16 mouse cellular contexts compared by ENCODE assay signal in genomic region chr5:137051914-137052505, GRCm38 (mm10). TPM values are rescaled to one million over a fixed set of nuclear protein-coding genes. Genes with fewer than 3 reads are reported as not detected.
A peak's percentile ranks its signal among the peaks of the same experiment; 100 is the strongest.
DNase-seq lines count a peak whose midpoint lies in the region; ATAC-seq and TF ChIP-seq lines count a peak whose summit lies in the region.
"Had no signal": no experiment of that assay in that cellular context is flagged by ENCODE, and none has a peak within 500 bp of the region (broad histone marks: within the 10 kb centered on the region; RNA-seq: fewer than 3 reads in every experiment).

No protein-coding gene starts in this region.

- H3K9ac ChIP-seq in kidney, postnatal 0 days (ENCODE audit: low read depth, low read length), result no peak overlapping the region
- no peak overlapping the region for H3K9ac ChIP-seq in kidney, embryonic 14.5 days (ENCODE audit: low read depth, low read length)
- H3K9ac ChIP-seq in intestine, postnatal 0 days (ENCODE audit: low read depth, low read length), result no peak overlapping the region
- no peak overlapping the region for H3K9ac ChIP-seq in forebrain, postnatal 0 days
- H3K9ac ChIP-seq: heart, embryonic 15.5 days; hindbrain, embryonic 14.5 days; neural tube, embryonic 13.5 days had no signal

- ATAC-seq in kidney, postnatal 0 days (replicated peaks; ENCODE audit: low FRiP score, low read depth), result 0 out of 2 replicates have a peak, but pooled peaks have one; percentile 25
- no peak for ATAC-seq in kidney, embryonic 14.5 days (ENCODE audit: low FRiP score, low TSS enrichment)
- ATAC-seq in intestine, postnatal 0 days, result peak; percentile 73
- ATAC-seq in forebrain, postnatal 0 days, result no peak

- WGBS in kidney, postnatal 0 days, result 76% methylated on average over 5 of the region's 5 CpGs
- WGBS in kidney, embryonic 14.5 days, result 83% methylated on average over 5 of the region's 5 CpGs
- WGBS in intestine, postnatal 0 days, result 51% methylated on average over 5 of the region's 5 CpGs
- 88% methylated on average over 5 of the region's 5 CpGs for WGBS in forebrain, postnatal 0 days

- no peak for DNase-seq in kidney, postnatal 0 days (ENCODE audit: low spot score)
- peak; percentile 81 for DNase-seq in right cerebral cortex, adult 18-20 months
- DNase-seq in right cerebral cortex, postnatal 14 days, result no peak
- peak; percentile 79 for DNase-seq in yolk sac, embryonic 10.5 days (ENCODE audit: low spot score)
- DNase-seq in lung, postnatal 36 days, result no peak
- DNase-seq in forebrain, postnatal 0 days, result no peak
- DNase-seq: cerebellum, adult 18-20 months; gastrocnemius, postnatal 25 days; midbrain, embryonic 14.5 days; thymus, postnatal 4 days had no signal

- no peak for TF ChIP-seq CTCF in kidney, postnatal 0 days (IDR thresholded peaks at IDR 0.05; ENCODE audit: low read depth)
- TF ChIP-seq CTCF in intestine, postnatal 0 days (IDR thresholded peaks at IDR 0.05; ENCODE audit: low read depth), result no peak
- TF ChIP-seq CTCF in forebrain, postnatal 0 days (IDR thresholded peaks at IDR 0.05; ENCODE audit: low read depth), result no peak

- no peaks in the 10 kb centered on the region for H3K36me3 ChIP-seq in kidney, postnatal 0 days (ENCODE audit: insufficient read depth, low read length)
- no peaks in the 10 kb centered on the region for H3K36me3 ChIP-seq in kidney, embryonic 14.5 days (ENCODE audit: control insufficient read depth, insufficient read depth, low read length)
- no peaks in the 10 kb centered on the region for H3K36me3 ChIP-seq in intestine, postnatal 0 days (ENCODE audit: control insufficient read depth, insufficient read depth)
- no peaks in the 10 kb centered on the region for H3K36me3 ChIP-seq in forebrain, postnatal 0 days (ENCODE audit: insufficient read depth)
- H3K36me3 ChIP-seq: heart, embryonic 15.5 days; neural tube, embryonic 13.5 days had no signal

- H3K27ac ChIP-seq in kidney, postnatal 0 days, result no peak overlapping the region
- H3K27ac ChIP-seq in kidney, embryonic 14.5 days (ENCODE audit: low read depth, low read length), result no peak overlapping the region
- 0 out of 2 replicates have a peak overlapping the region, but pooled peaks have one; percentile 28 for H3K27ac ChIP-seq in intestine, postnatal 0 days (ENCODE audit: low read depth, low read length)
- H3K27ac ChIP-seq in forebrain, postnatal 0 days (ENCODE audit: low read depth, low read length), result no peak overlapping the region
- H3K27ac ChIP-seq: heart, embryonic 15.5 days; hindbrain, embryonic 14.5 days; neural tube, embryonic 13.5 days had no signal

- no peaks in the 10 kb centered on the region for H3K4me1 ChIP-seq in kidney, postnatal 0 days (replicated peaks; ENCODE audit: insufficient read depth, low read length)
- H3K4me1 ChIP-seq in kidney, embryonic 14.5 days (ENCODE audit: control insufficient read depth, insufficient read depth, low read length), result no peaks in the 10 kb centered on the region
- 0 out of 2 replicates have a peak, but pooled peaks cover 2% of the 10 kb centered on the region for H3K4me1 ChIP-seq in intestine, postnatal 0 days (replicated peaks; ENCODE audit: control insufficient read depth, insufficient read depth, low read length)
- H3K4me1 ChIP-seq in forebrain, postnatal 0 days (ENCODE audit: insufficient read depth), result no peaks in the 10 kb centered on the region
- H3K4me1 ChIP-seq: heart, embryonic 15.5 days had no signal

- no peaks in the 10 kb centered on the region for H3K9me3 ChIP-seq in kidney, postnatal 0 days (replicated peaks; ENCODE audit: low read length)
- no peaks in the 10 kb centered on the region for H3K9me3 ChIP-seq in kidney, embryonic 14.5 days (ENCODE audit: control insufficient read depth, low read length)
- no peaks in the 10 kb centered on the region for H3K9me3 ChIP-seq in intestine, postnatal 0 days (ENCODE audit: control insufficient read depth)
- no peaks in the 10 kb centered on the region for H3K9me3 ChIP-seq in forebrain, postnatal 0 days (ENCODE audit: low read length)
- H3K9me3 ChIP-seq: heart, embryonic 15.5 days; neural tube, embryonic 13.5 days had no signal

- H3K4me3 ChIP-seq in kidney, postnatal 0 days (replicated peaks; ENCODE audit: low read depth, low read length), result no peak overlapping the region
- no peak overlapping the region for H3K4me3 ChIP-seq in kidney, embryonic 14.5 days (ENCODE audit: low read length)
- no peak overlapping the region for H3K4me3 ChIP-seq in intestine, postnatal 0 days (ENCODE audit: low read depth, low read length)
- H3K4me3 ChIP-seq in forebrain, postnatal 0 days (ENCODE audit: low read depth, low read length), result no peak overlapping the region
- H3K4me3 ChIP-seq: heart, embryonic 15.5 days; neural tube, embryonic 13.5 days had no signal

- H3K4me2 ChIP-seq in kidney, postnatal 0 days (ENCODE audit: low read length), result no peak overlapping the region
- no peak overlapping the region for H3K4me2 ChIP-seq in kidney, embryonic 14.5 days (replicated peaks; ENCODE audit: low read depth, low read length)
- H3K4me2 ChIP-seq in intestine, postnatal 0 days (replicated peaks; ENCODE audit: low read depth), result no peak overlapping the region
- H3K4me2 ChIP-seq in forebrain, postnatal 0 days (ENCODE audit: low read depth), result no peak overlapping the region
- H3K4me2 ChIP-seq: heart, embryonic 15.5 days; hindbrain, embryonic 14.5 days; neural tube, embryonic 13.5 days had no signal

- no peaks in the 10 kb centered on the region for H3K27me3 ChIP-seq in kidney, postnatal 0 days (ENCODE audit: insufficient read depth, low read length)
- no peaks in the 10 kb centered on the region for H3K27me3 ChIP-seq in kidney, embryonic 14.5 days (ENCODE audit: control insufficient read depth, insufficient read depth, low read length)
- no peaks in the 10 kb centered on the region for H3K27me3 ChIP-seq in intestine, postnatal 0 days (replicated peaks; ENCODE audit: control insufficient read depth, insufficient read depth, low read length)
- H3K27me3 ChIP-seq in forebrain, postnatal 0 days (ENCODE audit: insufficient read depth, low read length), result no peaks in the 10 kb centered on the region
- H3K27me3 ChIP-seq: heart, embryonic 15.5 days; neural tube, embryonic 13.5 days had no signal

RNA-seq across cellular contexts. Expression of gene Ap1s1, which starts 6.1 kb away (rescaled TPM):
- polyA plus RNA-seq in kidney, postnatal 0 days (2015; fragmentation: Nextera tagmentation; extraction: Ambion mirVana), result 160 and 172 TPM in 2 replicates
- polyA plus RNA-seq in kidney, embryonic 14.5 days (2014; fragmentation: Nextera tagmentation; extraction: Ambion mirVana), result 145 and 152 TPM in 2 replicates
- polyA plus RNA-seq in intestine, postnatal 0 days (2015; fragmentation: Nextera tagmentation; extraction: Ambion mirVana), result 229 and 232 TPM in 2 replicates
- total RNA-seq in forebrain, postnatal 0 days (2014; rRNA removed), result 105 and 144 TPM in 2 replicates
- polyA plus RNA-seq in forebrain, postnatal 0 days (2015; fragmentation: Nextera tagmentation; extraction: Ambion mirVana), result 335 and 346 TPM in 2 replicates

RNA-seq across cellular contexts. Expression of gene Serpine1, which starts 20.1 kb away (rescaled TPM):
- 0.05 and 0.13 TPM in 2 replicates for polyA plus RNA-seq in kidney, postnatal 0 days (2015; fragmentation: Nextera tagmentation; extraction: Ambion mirVana)
- 0.26 and 0.32 TPM in 2 replicates for polyA plus RNA-seq in kidney, embryonic 14.5 days (2014; fragmentation: Nextera tagmentation; extraction: Ambion mirVana)
- polyA plus RNA-seq in intestine, postnatal 0 days (2015; fragmentation: Nextera tagmentation; extraction: Ambion mirVana), result 0.20 and 0.22 TPM in 2 replicates
- 1.2 and 3.1 TPM in 2 replicates for total RNA-seq in forebrain, postnatal 0 days (2014; rRNA removed)
- 0.06 and 0.28 TPM in 2 replicates for polyA plus RNA-seq in forebrain, postnatal 0 days (2015; fragmentation: Nextera tagmentation; extraction: Ambion mirVana)
- polyA plus RNA-seq: forebrain, embryonic 11.5 days had no signal

RNA-seq across cellular contexts. Expression of gene Vgf, which starts 25.8 kb away (rescaled TPM):
- polyA plus RNA-seq in kidney, postnatal 0 days (2015; fragmentation: Nextera tagmentation; extraction: Ambion mirVana), result 0.21 and 0.42 TPM in 2 replicates
- 0.16 and 0.36 TPM in 2 replicates for polyA plus RNA-seq in kidney, embryonic 14.5 days (2014; fragmentation: Nextera tagmentation; extraction: Ambion mirVana)
- polyA plus RNA-seq in intestine, postnatal 0 days (2015; fragmentation: Nextera tagmentation; extraction: Ambion mirVana), result 1.3 and 1.6 TPM in 2 replicates
- 82.7 and 116 TPM in 2 replicates for total RNA-seq in forebrain, postnatal 0 days (2014; rRNA removed)
- 26.7 and 40.0 TPM in 2 replicates for polyA plus RNA-seq in forebrain, postnatal 0 days (2015; fragmentation: Nextera tagmentation; extraction: Ambion mirVana)
- total RNA-seq: gastrocnemius, postnatal 25 days had no signal
- polyA plus RNA-seq: heart, embryonic 15.5 days had no signal

Comparison
In these comparisons a context has a peak if more than half of its experiments do, and no peak if none do; other contexts are left out.
1. ATAC-seq: peak in kidney, postnatal 0 days (single experiment) and intestine, postnatal 0 days (single experiment); none in kidney, embryonic 14.5 days (single experiment) and forebrain, postnatal 0 days (single experiment).
2. DNase-seq: peak in right cerebral cortex, adult 18-20 months (single experiment) and yolk sac, embryonic 10.5 days (single experiment); none in kidney, postnatal 0 days (single experiment), right cerebral cortex, postnatal 14 days (single experiment), lung, postnatal 36 days (single experiment) and forebrain, postnatal 0 days (single experiment).
3. RNA of gene Vgf, which starts 25.8 kb away (polyA plus RNA-seq): 26.7 to 40.0 TPM in forebrain, postnatal 0 days; 1.3 to 1.6 TPM in intestine, postnatal 0 days, 0.21 to 0.42 TPM in kidney, postnatal 0 days and 0.16 to 0.36 TPM in kidney, embryonic 14.5 days; every median in the first group is over 10 times any median in the second.